Mouse (Mus musculus) intestine, embryonic 16.5 days (tissue): Measurements from ENCODE around the gene Vax1. TPM values are rescaled to one million over a fixed set of nuclear protein-coding genes. Genes with fewer than 3 reads are reported as not detected.

Experiments used
- ATAC-seq: fragments of 200-750 bp; cut with Nextera tagmentation; 2 replicates; pipeline ENCODE4 v1.8.0; 2017; ENCODE audit warnings: moderate TSS enrichment, moderate library complexity
- H3K27ac ChIP-seq: fragments of 300-500 bp; sonication (generic); 2 replicates; pipeline ENCODE4 v1.5.1; 2014; ENCODE audit warnings: mild to moderate bottlenecking, low read length
- H3K27me3 ChIP-seq: fragments of 300-500 bp; sonication (generic); replicated peaks from 2 replicates; pipeline ENCODE4 v1.6.1; 2014; ENCODE audit warnings: low read length, control low read depth, mixed read lengths; ENCODE audit not compliant: control insufficient read depth, insufficient read depth
- H3K36me3 ChIP-seq: fragments of 300-500 bp; sonication (generic); 2 replicates; pipeline ENCODE4 v1.6.1; 2014; ENCODE audit warnings: low read length, control low read depth; ENCODE audit not compliant: control insufficient read depth, insufficient read depth
- H3K4me1 ChIP-seq: fragments of 300-500 bp; sonication (generic); 2 replicates; pipeline ENCODE4 v1.6.1; 2014; ENCODE audit warnings: low read length, control low read depth, mixed read lengths; ENCODE audit not compliant: control insufficient read depth, insufficient read depth
- H3K4me2 ChIP-seq: fragments of 300-500 bp; sonication (generic); 2 replicates; pipeline ENCODE4 v1.6.1; 2014; ENCODE audit warnings: low read depth, low read length, control low read depth
- H3K4me3 ChIP-seq: fragments of 300-500 bp; sonication (generic); 2 replicates; pipeline ENCODE4 v1.5.1; 2014; ENCODE audit warnings: mild to moderate bottlenecking, low read length
- H3K9ac ChIP-seq: fragments of 300-500 bp; sonication (generic); 2 replicates; pipeline ENCODE4 v1.6.1; 2014; ENCODE audit warnings: low read depth, low read length
- H3K9me3 ChIP-seq: fragments of 300-500 bp; sonication (generic); 2 replicates; pipeline ENCODE4 v1.6.1; 2016; ENCODE audit warnings: low read length, control low read depth; ENCODE audit not compliant: control insufficient read depth
- WGBS: fragments of 180-500 bp; shearing (Covaris S2); extraction: QIAGEN DNeasy Blood & Tissue Kit; methylation state at CpG from one replicate; pipeline ENCODE4 v1.1.7; 2014; 5-methylcytosine and 5-hydroxymethylcytosine counted together
- polyA plus RNA-seq: library from polyadenylated mRNA; unstranded; fragments of >200 nt; fragmentation: Nextera tagmentation; extraction: Ambion mirVana; gene quantifications from 2 replicates; pipeline ENCODE4 v1.2.1, GENCODE M21; 2015

Vax1 gene
- polyA plus RNA-seq = not detected in 2 replicates

GRCm38 (mm10) chr19:59169936-59170765 lies at the start of gene Vax1:
TSS of gene Vax1 (minus strand) at chr19:59170056.
- H3K9me3 ChIP-seq = no peaks in the 10 kb centered on the region
- peak within 1 kb of the TSS; percentile 50 for H3K4me2 ChIP-seq
- H3K4me1 ChIP-seq = peaks cover 17% of the 10 kb centered on the region
- no peak for ATAC-seq
- H3K9ac ChIP-seq = no peak within 1 kb of the TSS
- no peaks in the 10 kb centered on the region for H3K36me3 ChIP-seq
- under 1% methylated on average over 54 of the region's 54 CpGs for WGBS
- peaks cover 96% of the 10 kb centered on the region for H3K27me3 ChIP-seq
- H3K4me3 ChIP-seq = peak within 1 kb of the TSS; percentile 36
- no peak within 1 kb of the TSS for H3K27ac ChIP-seq

GRCm38 (mm10) chr19:59218991-59219390 lies 49.1 kb upstream of the Vax1 start, which contains the start of gene Kcnk18:
TSS of gene Kcnk18 (plus strand) at chr19:59219214.
- no peaks in the 10 kb centered on the region for H3K36me3 ChIP-seq
- H3K27ac ChIP-seq = no peak within 1 kb of the TSS
- H3K4me2 ChIP-seq = no peak within 1 kb of the TSS
- peaks cover 2% of the 10 kb centered on the region; the same call in 1 of the 2 replicates for H3K27me3 ChIP-seq
- ATAC-seq = no peak
- H3K4me1 ChIP-seq = no peaks in the 10 kb centered on the region
- WGBS = 83% methylated on average over 8 of the region's 8 CpGs
- no peak within 1 kb of the TSS for H3K4me3 ChIP-seq
- H3K9me3 ChIP-seq = no peaks in the 10 kb centered on the region
- no peak within 1 kb of the TSS for H3K9ac ChIP-seq

- H3K4me3 ChIP-seq = no peak overlapping the region
- no peak overlapping the region for H3K27ac ChIP-seq
- H3K9ac ChIP-seq = no peak overlapping the region
- peaks cover 2% of the 10 kb centered on the region; the same call in 1 of the 2 replicates for H3K27me3 ChIP-seq
- H3K36me3 ChIP-seq = no peaks in the 10 kb centered on the region
- ATAC-seq = no peak
- no peaks in the 10 kb centered on the region for H3K4me1 ChIP-seq
- 79% methylated on average over 3 of the region's 3 CpGs for WGBS
- no peaks in the 10 kb centered on the region for H3K9me3 ChIP-seq
- H3K4me2 ChIP-seq = no peak overlapping the region
These were observed 47.0 kb upstream of the Vax1 start for GRCm38 (mm10) chr19:59216891-59217290.

GRCm38 (mm10) chr19:59208986-59209385 lies 39.1 kb upstream of the Vax1 start:
- no peaks in the 10 kb centered on the region for H3K36me3 ChIP-seq

GRCm38 (mm10) chr19:59208475-59208874 lies 38.6 kb upstream of the Vax1 start:
- Histone ChIP-seq H3K9me3 (no peaks in the 10 kb centered on the region), H3K9ac (no peak overlapping the region), H3K27me3 (no peaks in the 10 kb centered on the region), H3K4me2 (no peak overlapping the region), H3K27ac (no peak overlapping the region), H3K36me3 (no peaks in the 10 kb centered on the region), H3K4me1 (no peaks in the 10 kb centered on the region), H3K4me3 (no peak overlapping the region)
- no peak for ATAC-seq
- 28% methylated on average over 5 of the region's 5 CpGs for WGBS

More at GRCm38 (mm10) chr19:59208986-59209385, 39.1 kb upstream of the Vax1 start:
- H3K27ac ChIP-seq = no peak overlapping the region
- no peaks in the 10 kb centered on the region; the same call in 1 of the 2 replicates for H3K27me3 ChIP-seq
- no peak overlapping the region for H3K9ac ChIP-seq
- H3K4me1 ChIP-seq = no peaks in the 10 kb centered on the region
- H3K4me2 ChIP-seq = no peak overlapping the region
- H3K4me3 ChIP-seq = no peak overlapping the region
- no peaks in the 10 kb centered on the region for H3K9me3 ChIP-seq
- no peak for ATAC-seq
- WGBS = 55% methylated on average over 2 of the region's 2 CpGs

GRCm38 (mm10) chr19:59198161-59198560 lies 28.3 kb upstream of the Vax1 start:
- Histone ChIP-seq H3K4me1 (no peaks in the 10 kb centered on the region), H3K9me3 (0 out of 2 replicates have a peak, but pooled peaks cover 5% of the 10 kb centered on the region), H3K9ac (no peak overlapping the region), H3K27me3 (peaks cover 41% of the 10 kb centered on the region), H3K27ac (no peak overlapping the region), H3K4me2 (no peak overlapping the region), H3K4me3 (no peak overlapping the region), H3K36me3 (no peaks in the 10 kb centered on the region)
- 44% methylated on average over 7 of the region's 7 CpGs for WGBS
- no peak for ATAC-seq

GRCm38 (mm10) chr19:59196111-59196666 lies 26.3 kb upstream of the Vax1 start:
- H3K27ac ChIP-seq = no peak overlapping the region
- H3K4me1 ChIP-seq = no peaks in the 10 kb centered on the region
- 8% methylated on average over 15 of the region's 15 CpGs for WGBS
- no peak overlapping the region for H3K4me3 ChIP-seq
- H3K9ac ChIP-seq = no peak overlapping the region
- 0 out of 2 replicates have a peak, but pooled peaks cover 5% of the 10 kb centered on the region for H3K9me3 ChIP-seq
- no peak overlapping the region for H3K4me2 ChIP-seq
- ATAC-seq = no peak
- peaks cover 53% of the 10 kb centered on the region for H3K27me3 ChIP-seq
- H3K36me3 ChIP-seq = no peaks in the 10 kb centered on the region

GRCm38 (mm10) chr19:59195181-59195770 lies 25.4 kb upstream of the Vax1 start:
- H3K27ac ChIP-seq = no peak overlapping the region
- H3K36me3 ChIP-seq = no peaks in the 10 kb centered on the region
- ATAC-seq = no peak
- H3K9ac ChIP-seq = no peak overlapping the region
- H3K4me2 ChIP-seq = no peak overlapping the region
- H3K4me3 ChIP-seq = no peak overlapping the region
- peaks cover 59% of the 10 kb centered on the region for H3K27me3 ChIP-seq
- 8% methylated on average over 9 of the region's 9 CpGs for WGBS
- 0 out of 2 replicates have a peak, but pooled peaks cover 5% of the 10 kb centered on the region for H3K9me3 ChIP-seq
- H3K4me1 ChIP-seq = no peaks in the 10 kb centered on the region
